Mouse (Mus musculus): ENCODE data around the gene Lrrc20.

DNA sequence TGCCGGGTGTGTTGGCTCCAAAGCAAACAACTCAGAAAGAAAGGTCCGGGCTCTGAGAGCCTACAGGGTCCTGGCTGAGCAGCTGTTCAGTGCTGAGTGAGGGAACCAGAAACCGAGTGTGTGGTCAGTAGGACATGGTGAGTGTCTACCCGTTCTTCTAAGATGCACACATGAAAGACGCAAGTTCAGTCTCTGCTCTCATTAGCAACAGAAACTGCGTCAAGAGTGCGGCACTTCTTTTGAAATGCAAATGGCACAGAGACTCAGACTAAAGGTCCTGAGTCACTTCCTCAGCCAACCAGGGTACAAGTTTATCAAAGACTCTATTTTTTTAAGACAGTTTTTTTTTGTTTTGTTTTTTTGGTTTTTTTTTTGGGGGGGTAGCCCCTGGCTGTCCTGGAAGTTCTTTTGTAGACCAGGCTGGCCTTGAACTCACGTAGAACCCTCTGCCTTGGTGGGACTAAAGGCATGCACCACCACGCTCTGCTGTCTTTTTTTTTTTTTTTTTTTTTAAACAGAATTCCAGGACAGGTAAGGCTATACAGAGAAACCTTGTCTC lies 124.0 kb downstream of the Lrrc20 start:
- TF ChIP-seq EP300 (IDR thresholded peaks at IDR 0.05; ENCODE audit: low read depth): no peak
- TF ChIP-seq CTCF (IDR thresholded peaks at IDR 0.05; ENCODE audit: low read depth): no peak

All from liver, embryonic 14.5 days (tissue).